Mouse (Mus musculus): ENCODE results near the gene Ccdc74a. TPM values are rescaled to one million over a fixed set of nuclear protein-coding genes. Genes with fewer than 3 reads are reported as not detected.

The Ccdc74a gene
- polyA plus RNA-seq, 1 experiment: 2.7 TPM

GRCm38 (mm10) chr16:17616212-17616611 lies 30.1 kb upstream of the Ccdc74a start:
- Histone ChIP-seq H3K36me3 (ENCODE audit: control insufficient read depth, insufficient read depth, low read length, poor library complexity, severe bottlenecking) (no peaks in the 10 kb centered on the region), H3K27me3 (ENCODE audit: control insufficient read depth, insufficient read depth, low read length, poor library complexity, severe bottlenecking) (no peaks in the 10 kb centered on the region), H3K9me3 (replicated peaks; ENCODE audit: control insufficient read depth, insufficient read depth, low read length, poor library complexity, severe bottlenecking) (no peaks in the 10 kb centered on the region), H3K9ac (ENCODE audit: low read depth, poor library complexity, severe bottlenecking) (no peak overlapping the region), H3K4me3 (ENCODE audit: low read depth, low read length) (no peak overlapping the region), H3K27ac (ENCODE audit: insufficient read depth, low read length) (no peak overlapping the region), H3K4me1 (ENCODE audit: control insufficient read depth, insufficient read depth, low read length) (peaks cover 5% of the 10 kb centered on the region)
- TF ChIP-seq POLR2A (IDR thresholded peaks at IDR 0.05; ENCODE audit: insufficient read depth, low read length) (no peak), EP300 (IDR thresholded peaks at IDR 0.05; ENCODE audit: insufficient read depth, low read depth, low read length) (no peak), CTCF (IDR thresholded peaks at IDR 0.05; ENCODE audit: low read depth, low read length) (no peak)

DNA sequence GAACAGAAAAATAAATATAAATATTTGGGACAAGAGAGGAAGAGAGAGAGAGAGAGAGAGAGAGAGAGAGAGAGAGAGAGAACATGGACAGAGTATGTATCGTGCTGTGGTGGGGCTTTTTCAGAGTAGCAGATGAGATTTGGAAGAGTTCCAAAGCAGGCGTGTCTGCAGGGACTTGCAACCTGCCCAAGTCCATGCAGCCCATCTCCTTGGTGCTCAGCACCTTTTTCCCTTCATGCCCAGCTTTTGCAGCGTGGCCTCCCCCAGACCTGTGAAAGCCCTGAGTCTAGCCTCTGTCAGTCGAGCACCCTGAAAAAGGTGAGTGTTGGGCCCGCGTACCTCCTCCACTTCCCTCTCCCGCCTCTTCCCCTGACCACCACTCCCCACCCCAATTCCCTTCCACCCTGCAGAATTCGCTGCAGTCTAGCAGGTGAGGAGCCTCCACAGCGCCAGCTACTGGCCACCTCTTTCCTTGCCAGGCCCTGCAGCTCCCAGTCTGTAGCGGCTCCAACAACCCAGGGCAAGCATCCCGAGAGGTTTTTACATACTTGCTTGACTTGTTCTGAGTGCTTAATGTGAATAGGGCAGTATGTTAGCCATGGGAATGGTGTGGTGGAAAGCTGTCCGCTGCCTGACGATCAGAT lies 28.2 kb upstream of the Ccdc74a start:
- H3K36me3 ChIP-seq (ENCODE audit: control insufficient read depth, insufficient read depth, low read length, poor library complexity, severe bottlenecking): peaks cover 11% of the 10 kb centered on the region
- peak overlapping the region; percentile 12; the same call in 1 of the 2 replicates for H3K27ac ChIP-seq (ENCODE audit: insufficient read depth, low read length)
- TF ChIP-seq EP300 (IDR thresholded peaks at IDR 0.05; ENCODE audit: insufficient read depth, low read depth, low read length) (no peak), CTCF (IDR thresholded peaks at IDR 0.05; ENCODE audit: low read depth, low read length) (peak; percentile 96)
- H3K4me3 ChIP-seq (ENCODE audit: low read depth, low read length): peak overlapping the region; percentile 44
- no peaks in the 10 kb centered on the region for H3K27me3 ChIP-seq (ENCODE audit: control insufficient read depth, insufficient read depth, low read length, poor library complexity, severe bottlenecking)
- H3K4me1 ChIP-seq (ENCODE audit: control insufficient read depth, insufficient read depth, low read length): peaks cover 5% of the 10 kb centered on the region
- H3K9ac ChIP-seq (ENCODE audit: low read depth, poor library complexity, severe bottlenecking): peak overlapping the region; percentile 94; the same call in 1 of the 2 replicates
- no peaks in the 10 kb centered on the region for H3K9me3 ChIP-seq (replicated peaks; ENCODE audit: control insufficient read depth, insufficient read depth, low read length, poor library complexity, severe bottlenecking)

DNA sequence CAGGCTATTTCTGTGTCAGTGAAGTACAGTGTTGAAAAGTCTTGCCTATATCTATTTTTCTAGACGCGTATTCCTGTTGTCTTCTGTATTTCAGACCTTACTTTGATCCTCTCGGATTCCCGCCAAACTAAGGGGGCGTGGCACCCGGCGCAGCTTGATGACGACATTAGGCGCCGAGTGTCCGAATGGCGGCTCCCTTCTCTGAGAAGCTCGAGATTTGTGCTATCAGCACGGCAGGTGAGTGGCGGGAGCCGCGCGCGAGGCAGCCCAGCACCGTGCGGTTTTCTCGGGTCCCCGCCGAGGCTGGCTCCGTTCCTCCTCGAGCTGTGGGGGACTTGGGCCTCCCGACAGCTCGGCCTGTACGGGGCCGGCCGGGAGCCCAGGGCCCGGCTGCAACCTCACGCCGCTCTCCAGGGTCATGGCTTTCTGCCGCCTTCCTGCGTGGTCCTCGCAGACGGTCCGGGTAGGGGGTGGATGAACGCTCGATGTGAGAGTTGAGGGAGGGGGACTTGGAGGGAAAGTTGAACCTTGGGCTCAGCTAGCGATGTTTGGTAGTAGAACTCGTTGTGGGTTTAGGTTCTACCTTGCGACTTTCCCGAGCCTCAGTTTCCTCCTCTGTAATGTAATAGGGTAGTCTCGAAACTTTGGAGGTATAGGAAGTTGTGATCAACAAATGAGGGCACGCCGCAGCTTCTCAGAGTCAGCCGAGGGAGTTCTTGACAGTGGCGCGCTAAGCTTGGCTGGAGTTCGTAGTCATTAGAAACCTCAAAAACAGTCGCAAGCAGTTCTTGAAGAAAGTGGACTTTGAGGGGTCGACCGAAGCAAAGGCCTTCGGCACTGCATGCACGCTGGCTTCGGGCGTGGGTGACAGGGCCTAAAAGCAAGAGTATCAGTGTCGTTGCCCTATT lies 26.8 kb upstream of the Ccdc74a start, which contains the start of gene Smpd4:
Gene Smpd4, plus strand, starts transcription at position 157 of the 908 bp plus-strand sequence.
- H3K4me3 ChIP-seq (ENCODE audit: low read depth, low read length): peak within 1 kb of the TSS; percentile 99
- peaks cover 19% of the 10 kb centered on the region for H3K36me3 ChIP-seq (ENCODE audit: control insufficient read depth, insufficient read depth, low read length, poor library complexity, severe bottlenecking)
- H3K27ac ChIP-seq (ENCODE audit: insufficient read depth, low read length): peak within 1 kb of the TSS; percentile 41; the same call in 1 of the 2 replicates
- H3K27me3 ChIP-seq (ENCODE audit: control insufficient read depth, insufficient read depth, low read length, poor library complexity, severe bottlenecking): no peaks in the 10 kb centered on the region
- H3K9ac ChIP-seq (ENCODE audit: low read depth, poor library complexity, severe bottlenecking): peak within 1 kb of the TSS; percentile 94
- no peaks in the 10 kb centered on the region for H3K9me3 ChIP-seq (replicated peaks; ENCODE audit: control insufficient read depth, insufficient read depth, low read length, poor library complexity, severe bottlenecking)
- TF ChIP-seq EP300 (IDR thresholded peaks at IDR 0.05; ENCODE audit: insufficient read depth, low read depth, low read length) (no peak), CTCF (IDR thresholded peaks at IDR 0.05; ENCODE audit: low read depth, low read length) (no peak), POLR2A (IDR thresholded peaks at IDR 0.05; ENCODE audit: insufficient read depth, low read length) (no peak)
- H3K4me1 ChIP-seq (ENCODE audit: control insufficient read depth, insufficient read depth, low read length): peaks cover 5% of the 10 kb centered on the region

DNA sequence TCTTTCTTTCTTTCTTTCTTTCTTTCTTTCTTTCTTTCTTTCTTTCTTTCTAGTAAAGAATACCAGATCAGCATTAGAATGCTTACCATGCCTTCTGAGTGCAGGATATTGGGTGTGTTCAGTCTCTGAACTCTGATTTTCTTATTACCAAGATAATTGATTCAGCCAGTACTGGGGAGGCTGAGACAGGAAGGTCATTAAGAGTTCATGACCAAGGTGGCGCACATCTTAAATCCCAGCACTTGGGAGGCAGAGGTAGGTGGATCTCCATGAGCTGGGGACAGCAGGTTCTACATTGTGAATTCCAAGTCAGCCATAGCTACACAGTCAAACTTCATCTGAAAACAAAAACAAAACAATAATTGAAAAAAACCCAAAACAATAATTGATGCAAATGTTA lies 24.3 kb upstream of the Ccdc74a start:
- no peaks in the 10 kb centered on the region for H3K9me3 ChIP-seq (replicated peaks; ENCODE audit: control insufficient read depth, insufficient read depth, low read length, poor library complexity, severe bottlenecking)
- peaks cover 37% of the 10 kb centered on the region for H3K36me3 ChIP-seq (ENCODE audit: control insufficient read depth, insufficient read depth, low read length, poor library complexity, severe bottlenecking)
- no peaks in the 10 kb centered on the region for H3K27me3 ChIP-seq (ENCODE audit: control insufficient read depth, insufficient read depth, low read length, poor library complexity, severe bottlenecking)
- no peak for TF ChIP-seq CTCF (IDR thresholded peaks at IDR 0.05; ENCODE audit: low read depth, low read length)
- no peak for TF ChIP-seq POLR2A (IDR thresholded peaks at IDR 0.05; ENCODE audit: insufficient read depth, low read length)
- TF ChIP-seq EP300 (IDR thresholded peaks at IDR 0.05; ENCODE audit: insufficient read depth, low read depth, low read length): no peak
- no peak overlapping the region for H3K27ac ChIP-seq (ENCODE audit: insufficient read depth, low read length)
- H3K4me3 ChIP-seq (ENCODE audit: low read depth, low read length): no peak overlapping the region
- peaks cover 3% of the 10 kb centered on the region for H3K4me1 ChIP-seq (ENCODE audit: control insufficient read depth, insufficient read depth, low read length)
- no peak overlapping the region for H3K9ac ChIP-seq (ENCODE audit: low read depth, poor library complexity, severe bottlenecking)

- no peaks in the 10 kb centered on the region for H3K4me1 ChIP-seq (ENCODE audit: control insufficient read depth, insufficient read depth, low read length)
- no peak overlapping the region for H3K27ac ChIP-seq (ENCODE audit: insufficient read depth, low read length)
- H3K27me3 ChIP-seq (ENCODE audit: control insufficient read depth, insufficient read depth, low read length, poor library complexity, severe bottlenecking): no peaks in the 10 kb centered on the region
- no peak overlapping the region for H3K9ac ChIP-seq (ENCODE audit: low read depth, poor library complexity, severe bottlenecking)
- no peaks in the 10 kb centered on the region for H3K9me3 ChIP-seq (replicated peaks; ENCODE audit: control insufficient read depth, insufficient read depth, low read length, poor library complexity, severe bottlenecking)
- TF ChIP-seq CTCF (IDR thresholded peaks at IDR 0.05; ENCODE audit: low read depth, low read length) (peak; percentile 43), EP300 (IDR thresholded peaks at IDR 0.05; ENCODE audit: insufficient read depth, low read depth, low read length) (no peak)
- peaks cover 72% of the 10 kb centered on the region for H3K36me3 ChIP-seq (ENCODE audit: control insufficient read depth, insufficient read depth, low read length, poor library complexity, severe bottlenecking)
- H3K4me3 ChIP-seq (ENCODE audit: low read depth, low read length): no peak overlapping the region
Measured at GRCm38 (mm10) chr16:17625488-17626268, 20.6 kb upstream of the Ccdc74a start.
